Mouse (Mus musculus) lung, adult 2 months (tissue): Measurements from ENCODE around the gene Cmc2. TPM values are rescaled to one million over a fixed set of nuclear protein-coding genes. Genes with fewer than 3 reads are reported as not detected.
A peak's percentile ranks its signal among the peaks of the same experiment; 100 is the strongest.

Experiments
- DNase-seq: peaks from one replicate; pipeline ENCODE4 v3.0.0; 2022
- H3K4me1 ChIP-seq: fragments of 200-500 bp; 2 replicates; pipeline ENCODE4 v1.6.1; 2011; ENCODE audit warnings: low read length; ENCODE audit not compliant: control insufficient read depth, insufficient read depth
- H3K4me3 ChIP-seq: fragments of 200-500 bp; replicated peaks from 2 replicates; pipeline ENCODE3; 2011; ENCODE audit warnings: low read depth, mild to moderate bottlenecking, control low read depth, low read length; ENCODE audit errors: extremely low read depth
- CTCF ChIP-seq: fragments of 200-500 bp; IDR thresholded peaks from 2 replicates; pipeline ENCODE4 v1.5.1; 2011; ENCODE audit warnings: mild to moderate bottlenecking, low read length, control low read depth; ENCODE audit not compliant: insufficient read depth
- POLR2A ChIP-seq: fragments of 200-500 bp; IDR thresholded peaks from 2 replicates; pipeline ENCODE4 v1.6.1; 2011; ENCODE audit warnings: low read depth, mild to moderate bottlenecking, control low read depth, low read length, borderline replicate concordance; ENCODE audit errors: extremely low read depth
- WGBS: fragments of 180-500 bp; shearing (Covaris S2); methylation state at CpG from one replicate; pipeline ENCODE4 v1.1.7; 2018; 5-methylcytosine and 5-hydroxymethylcytosine counted together
- polyA plus RNA-seq: library from polyadenylated mRNA; depleted of rRNA; stranded (reverse); fragments of >200 nt; gene quantifications from 2 replicates; pipeline ENCODE4 v1.2.3, GENCODE M21; 2012

Gene Cmc2
- polyA plus RNA-seq, 1 experiment = 8.1 TPM

- WGBS = 10% methylated on average over 4 of the region's 4 CpGs
- H3K4me1 ChIP-seq = no peaks in the 10 kb centered on the region
- no peak for DNase-seq
- TF ChIP-seq POLR2A (no peak), CTCF (no peak)
- H3K4me3 ChIP-seq = peak overlapping the region; percentile 31
These were observed 23.1 kb upstream of the Cmc2 start for GRCm38 (mm10) chr8:116944385-116944696.

GRCm38 (mm10) chr8:116943555-116944384 is 22.5 kb upstream of the Cmc2 start:
- 1% methylated on average over 61 of the region's 62 CpGs for WGBS
- TF ChIP-seq CTCF = no peak
- no peak for TF ChIP-seq POLR2A
- DNase-seq = peak; percentile 56
- H3K4me1 ChIP-seq = no peaks in the 10 kb centered on the region
- H3K4me3 ChIP-seq = peak overlapping the region; percentile 95

DNA sequence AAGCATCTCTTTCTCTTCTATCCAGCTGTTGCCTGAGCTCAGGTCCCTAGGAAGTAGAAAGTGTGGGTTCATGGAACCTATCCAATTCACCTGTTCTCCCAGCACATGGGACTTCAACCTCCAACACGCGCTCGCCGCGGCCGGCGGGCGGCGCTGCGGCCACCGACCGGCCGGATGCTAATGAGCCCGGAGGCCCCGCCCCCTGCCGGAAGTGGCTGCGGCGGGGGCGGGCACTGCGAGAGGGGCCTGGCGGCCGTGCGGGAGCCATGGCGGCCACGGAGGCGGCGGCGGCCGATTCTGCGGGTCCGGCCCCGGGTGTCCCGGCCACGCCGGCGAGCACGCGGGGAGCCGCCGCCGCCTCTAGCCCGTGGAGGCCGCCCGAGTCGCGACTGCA is 21.9 kb upstream of the Cmc2 start, which contains the start of gene Atmin:
Atmin (plus strand) TSS at position 233 of the 394 bp plus-strand sequence.
- Histone ChIP-seq H3K4me3 (peak within 1 kb of the TSS; percentile 95), H3K4me1 (no peaks in the 10 kb centered on the region)
- WGBS = under 1% methylated on average over 46 of the region's 46 CpGs
- DNase-seq = peak; percentile 76
- peak; percentile 39 for TF ChIP-seq CTCF
- TF ChIP-seq POLR2A = no peak

- no peaks in the 10 kb centered on the region for H3K4me1 ChIP-seq
- H3K4me3 ChIP-seq = no peak overlapping the region
- no peak for DNase-seq
- WGBS = 62% methylated on average over 12 of the region's 12 CpGs
- no peak for TF ChIP-seq CTCF
- no peak for TF ChIP-seq POLR2A
These were observed 21.2 kb upstream of the Cmc2 start for GRCm38 (mm10) chr8:116942284-116943058.

GRCm38 (mm10) chr8:116935506-116935905 is 14.3 kb upstream of the Cmc2 start:
- WGBS = 90% methylated on average over 6 of the region's 6 CpGs
- TF ChIP-seq CTCF (no peak), POLR2A (no peak)
- H3K4me3 ChIP-seq = no peak overlapping the region

GRCm38 (mm10) chr8:116934976-116935375 is 13.7 kb upstream of the Cmc2 start:
- Histone ChIP-seq H3K4me1 (no peaks in the 10 kb centered on the region), H3K4me3 (no peak overlapping the region)
- WGBS = 95% methylated on average over 4 of the region's 4 CpGs
- DNase-seq = no peak
- TF ChIP-seq CTCF (no peak), POLR2A (no peak)

More at GRCm38 (mm10) chr8:116935506-116935905, 14.3 kb upstream of the Cmc2 start:
- no peak for DNase-seq
- no peaks in the 10 kb centered on the region for H3K4me1 ChIP-seq

GRCm38 (mm10) chr8:116928588-116928987 is 7.3 kb upstream of the Cmc2 start:
- 88% methylated on average over 5 of the region's 5 CpGs for WGBS
- DNase-seq = no peak
- TF ChIP-seq CTCF (no peak), POLR2A (no peak)

GRCm38 (mm10) chr8:116927880-116928279 is 6.6 kb upstream of the Cmc2 start:
- 79% methylated on average over 9 of the region's 9 CpGs for WGBS
- TF ChIP-seq CTCF (peak; percentile 57), POLR2A (no peak)
- Histone ChIP-seq H3K4me3 (no peak overlapping the region), H3K4me1 (no peaks in the 10 kb centered on the region)
- DNase-seq = peak; percentile 35

More at GRCm38 (mm10) chr8:116928588-116928987, 7.3 kb upstream of the Cmc2 start:
- Histone ChIP-seq H3K4me3 (no peak overlapping the region), H3K4me1 (no peaks in the 10 kb centered on the region)

GRCm38 (mm10) chr8:116923526-116923925 is 2.3 kb upstream of the Cmc2 start:
- 82% methylated on average over 8 of the region's 8 CpGs for WGBS
- no peak for DNase-seq

DNA sequence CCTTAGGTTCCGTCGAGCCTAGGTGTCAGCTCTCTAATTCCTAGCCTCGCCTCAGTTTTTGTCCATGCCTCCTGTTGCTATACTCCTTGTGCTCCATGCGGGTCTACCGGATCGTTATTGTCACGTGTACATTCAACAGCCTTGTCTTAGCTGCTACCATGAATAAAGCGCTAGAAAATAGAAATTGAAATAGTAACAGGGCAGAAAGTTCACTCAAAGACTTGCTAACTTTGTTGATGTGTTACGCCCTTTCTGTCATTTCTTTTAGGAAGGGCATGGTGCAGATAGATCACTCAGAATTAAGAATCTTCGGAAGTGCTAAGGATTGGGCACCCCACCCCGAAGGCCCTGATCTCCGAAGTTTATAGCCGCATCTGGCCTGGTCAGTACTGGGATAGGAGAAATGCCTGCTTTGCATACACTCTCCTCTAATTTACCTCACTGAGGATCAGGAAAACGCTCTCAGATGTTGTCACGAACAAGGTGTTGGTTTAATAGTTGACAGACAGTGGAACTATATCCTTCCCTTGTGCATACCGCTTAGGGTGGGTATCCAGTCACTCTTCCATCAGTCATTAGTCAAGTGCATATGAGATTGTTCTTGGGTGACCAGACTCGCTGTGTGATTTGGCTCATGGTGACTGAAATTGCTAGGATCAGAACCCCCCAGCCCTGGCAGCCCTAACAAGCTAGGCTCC is 954 bp upstream of the Cmc2 start:
- 24% methylated on average over 17 of the region's 17 CpGs for WGBS
- peak overlapping the region; percentile 96 for H3K4me3 ChIP-seq
- no peak for TF ChIP-seq POLR2A
- no peak for TF ChIP-seq CTCF
- DNase-seq = no peak
- H3K4me1 ChIP-seq = peaks cover 3% of the 10 kb centered on the region

More at GRCm38 (mm10) chr8:116923526-116923925, 2.3 kb upstream of the Cmc2 start:
- peaks cover 3% of the 10 kb centered on the region for H3K4me1 ChIP-seq
- H3K4me3 ChIP-seq = no peak overlapping the region
- TF ChIP-seq CTCF (no peak), POLR2A (no peak)
